Mouse (Mus musculus) embryonic fibroblast, embryonic 13.5 days (primary cell): ENCODE results near the gene Pmepa1.

Experiments used
- CTCF ChIP-seq: IDR thresholded peaks from 2 replicates; pipeline ENCODE4 v1.5.1; 2011; ENCODE audit warnings: mild to moderate bottlenecking, control low read depth, low read length, moderate library complexity, borderline replicate concordance; ENCODE audit not compliant: insufficient read depth
- POLR2A ChIP-seq: IDR thresholded peaks from 2 replicates; pipeline ENCODE4 v1.6.1; 2011; ENCODE audit warnings: low read depth, mild to moderate bottlenecking, control low read depth, low read length, moderate library complexity

DNA sequence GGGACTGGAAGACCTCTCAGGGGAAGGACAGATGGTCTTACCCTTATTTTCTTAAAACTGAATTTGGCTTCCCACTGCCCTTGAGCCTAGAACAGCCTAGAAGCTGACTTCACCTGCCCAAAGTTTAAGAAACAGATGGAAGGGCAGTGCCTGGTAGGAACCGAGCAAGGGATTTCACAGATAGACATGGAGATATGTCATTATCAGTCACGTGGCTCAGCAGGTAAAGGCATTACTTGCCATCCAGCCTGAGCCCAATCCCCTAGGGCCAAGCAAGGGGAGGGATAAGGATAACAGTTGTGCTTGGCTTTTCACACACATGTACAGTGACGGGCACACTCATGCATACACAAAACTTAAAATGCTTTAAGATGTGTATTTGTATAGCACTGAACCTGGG lies 8.8 kb downstream of the Pmepa1 start:
- no peak for TF ChIP-seq POLR2A
- TF ChIP-seq CTCF = no peak
